Mouse (Mus musculus): ENCODE measurements at regions not wholly inside any gene's neighbourhood (a gene's known extent, or its start where the extent isn't known, plus 50 kb on each side); places are given as distances from the start of the nearest gene placed in this dataset.

DNA sequence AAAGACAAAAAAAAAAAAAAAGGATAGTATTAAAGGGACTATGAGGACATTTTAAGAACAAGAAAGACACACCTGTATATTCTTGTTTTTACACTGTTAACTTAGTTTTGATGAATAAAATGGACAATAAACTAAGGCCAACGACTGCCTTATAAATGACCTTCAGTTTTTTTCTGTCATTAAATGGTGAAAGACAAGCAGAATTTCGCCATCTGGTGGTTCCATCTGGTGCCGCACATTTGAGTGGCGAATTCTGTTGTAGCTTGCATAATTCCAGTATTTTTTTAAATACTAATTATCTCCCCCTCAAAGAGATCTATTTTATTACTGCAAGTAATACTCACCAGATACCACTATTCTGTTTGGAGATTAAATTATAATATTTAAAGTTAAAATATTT is 107.3 kb upstream of the Eef1e1 start:
- no peak for TF ChIP-seq CTCF (IDR thresholded peaks at IDR 0.05; ENCODE audit: borderline replicate concordance, insufficient read depth, low read length)
- no peak for TF ChIP-seq POLR2A (IDR thresholded peaks at IDR 0.05; ENCODE audit: low read depth, low read length)
